Mouse (Mus musculus): ENCODE data around the gene Ackr3.

Ackr3 gene

GRCm38 (mm10) chr1:90260704-90261581 lies 57.2 kb downstream of the Ackr3 start:
- no peak for DNase-seq (ENCODE audit: low spot score)

GRCm38 (mm10) chr1:90262380-90262779 lies 58.6 kb downstream of the Ackr3 start:
- DNase-seq (ENCODE audit: low spot score) = no peak

Data from left cerebral cortex, adult 11 months (tissue).